In genomic region chr6:34599631-34600111, GRCm38 (mm10) we compare ENCODE assay signal across 11 mouse cellular contexts. TPM values are rescaled to one million over a fixed set of nuclear protein-coding genes. Genes with fewer than 3 reads are reported as not detected.
DNase-seq lines count a peak whose midpoint lies in the region; ATAC-seq and TF ChIP-seq lines count a peak whose summit lies in the region.
"Had no signal": no experiment of that assay in that cellular context is flagged by ENCODE, and none has a peak within 500 bp of the region (broad histone marks: within the 10 kb centered on the region; RNA-seq: fewer than 3 reads in every experiment).

No protein-coding gene starts in this region.

- 59% methylated on average over 10 of the region's 10 CpGs for WGBS in hindbrain, embryonic 16.5 days
- WGBS in liver, embryonic 15.5 days (ENCODE audit: insufficient replicate concordance): 44% methylated on average over 10 of the region's 10 CpGs

- peaks cover 6% of the 10 kb centered on the region for H3K4me1 ChIP-seq in hindbrain, embryonic 16.5 days (ENCODE audit: control insufficient read depth, insufficient read depth, low read depth, low read length)
- no peaks in the 10 kb centered on the region for H3K4me1 ChIP-seq in liver, embryonic 15.5 days (replicated peaks)

- H3K27me3 ChIP-seq in hindbrain, embryonic 16.5 days (replicated peaks; ENCODE audit: control insufficient read depth, insufficient read depth, low read length): no peaks in the 10 kb centered on the region
- H3K27me3 ChIP-seq in liver, embryonic 15.5 days: peaks cover 15% of the 10 kb centered on the region

- H3K4me2 ChIP-seq in hindbrain, embryonic 16.5 days (ENCODE audit: low read length): peak overlapping the region; percentile 3
- H3K4me2 ChIP-seq in liver, embryonic 15.5 days: no peak overlapping the region

- DNase-seq in gastrocnemius, adult 2 months: no peak
- DNase-seq in gastrocnemius, postnatal 36 days: no peak
- DNase-seq in 3T3-L1 (ENCODE audit: low read depth, low spot score): peak; percentile 74
- no peak for DNase-seq in c-Kit-positive CD71-positive TER-119-positive erythroid progenitor cells, embryonic 14.5 days (ENCODE audit: low spot score)
- DNase-seq in right cerebral cortex, postnatal 36 days (ENCODE audit: low spot score in 2 of 2): no peak
- DNase-seq in left cerebral cortex, postnatal 14 days (ENCODE audit: low spot score in 2 of 2): no peak
- DNase-seq: adrenal gland, postnatal 25 days had no signal

- no peak for TF ChIP-seq CTCF in gastrocnemius, adult 2 months (IDR thresholded peaks at IDR 0.05)

- intact Hi-C loops in gastrocnemius, adult 2 months (cut with DNase I): loop anchor here (5.0 kb wide), 1 partner anchor 52 kb away; no protein-coding TSS in a partner anchor
- intact Hi-C loops in gastrocnemius, postnatal 36 days (cut with DNase I): no loop called here
- intact Hi-C loops in left cerebral cortex, postnatal 14 days (cut with DNase I): no loop called here

- H3K9me3 ChIP-seq in hindbrain, embryonic 16.5 days (ENCODE audit: control insufficient read depth, low read length): no peaks in the 10 kb centered on the region
- H3K9me3 ChIP-seq in liver, embryonic 15.5 days (replicated peaks): no peaks in the 10 kb centered on the region
- H3K9me3 ChIP-seq: megakaryocyte, embryonic 14.5 days had no signal

- H3K36me3 ChIP-seq in hindbrain, embryonic 16.5 days (ENCODE audit: control insufficient read depth, insufficient read depth, low read length): no peaks in the 10 kb centered on the region
- H3K36me3 ChIP-seq in liver, embryonic 15.5 days (replicated peaks): no peaks in the 10 kb centered on the region

- H3K9ac ChIP-seq in hindbrain, embryonic 16.5 days (ENCODE audit: low read depth, low read length): no peak overlapping the region
- no peak overlapping the region for H3K9ac ChIP-seq in liver, embryonic 15.5 days

- no peak for ATAC-seq in hindbrain, embryonic 16.5 days
- ATAC-seq in liver, embryonic 15.5 days (ENCODE audit: insufficient read depth): no peak
- ATAC-seq: forebrain, embryonic 16.5 days had no signal

- H3K27ac ChIP-seq in gastrocnemius, adult 2 months: peak overlapping the region; percentile 83
- no peak overlapping the region for H3K27ac ChIP-seq in hindbrain, embryonic 16.5 days (ENCODE audit: low read depth, low read length)
- H3K27ac ChIP-seq in liver, embryonic 15.5 days (replicated peaks): no peak overlapping the region

- peak overlapping the region; percentile 75 for H3K4me3 ChIP-seq in gastrocnemius, adult 2 months
- H3K4me3 ChIP-seq in hindbrain, embryonic 16.5 days (ENCODE audit: low read length): peak overlapping the region; percentile 8; the same call in 1 of the 2 replicates
- H3K4me3 ChIP-seq in liver, embryonic 15.5 days (replicated peaks): peak overlapping the region; percentile 9; the same call in 1 of the 2 replicates
- H3K4me3 ChIP-seq: megakaryocyte, embryonic 14.5 days had no signal

RNA-seq across cellular contexts. Expression of gene Cald1, which starts 1.4 kb away (rescaled TPM):
- 10 to 100 TPM; 23.9 to 39.9 TPM for total RNA-seq in gastrocnemius, adult 2 months (2021)
- 10 to 100 TPM; 25.8 to 26.6 TPM for total RNA-seq in gastrocnemius, postnatal 36 days (2021)
- polyA plus RNA-seq in hindbrain, embryonic 16.5 days (2015; fragmentation: Nextera tagmentation; extraction: Ambion mirVana): 66.1 and 69.8 TPM in 2 replicates
- polyA plus RNA-seq in liver, embryonic 15.5 days (2015; fragmentation: Nextera tagmentation; extraction: Ambion mirVana): 58.0 and 63.2 TPM in 2 replicates
- 10 to 100 TPM; 20.8 to 23.8 TPM for total RNA-seq in left cerebral cortex, postnatal 14 days (2021)

Comparison
In these comparisons a context has a peak if more than half of its experiments do, and no peak if none do; other contexts are left out.
1. H3K4me3 ChIP-seq: peak in every context shown above with its lines; median percentile 75 in gastrocnemius, adult 2 months; 9 in liver, embryonic 15.5 days; 8 in hindbrain, embryonic 16.5 days.